Mouse (Mus musculus) embryo, embryonic 10.5 days (tissue): ENCODE measurements around the gene Map4.

Source experiments
- DNase-seq: peaks from one replicate; pipeline ENCODE4 v3.0.0-alpha.2; 2015; ENCODE audit warnings: low spot score

Map4 gene

DNA sequence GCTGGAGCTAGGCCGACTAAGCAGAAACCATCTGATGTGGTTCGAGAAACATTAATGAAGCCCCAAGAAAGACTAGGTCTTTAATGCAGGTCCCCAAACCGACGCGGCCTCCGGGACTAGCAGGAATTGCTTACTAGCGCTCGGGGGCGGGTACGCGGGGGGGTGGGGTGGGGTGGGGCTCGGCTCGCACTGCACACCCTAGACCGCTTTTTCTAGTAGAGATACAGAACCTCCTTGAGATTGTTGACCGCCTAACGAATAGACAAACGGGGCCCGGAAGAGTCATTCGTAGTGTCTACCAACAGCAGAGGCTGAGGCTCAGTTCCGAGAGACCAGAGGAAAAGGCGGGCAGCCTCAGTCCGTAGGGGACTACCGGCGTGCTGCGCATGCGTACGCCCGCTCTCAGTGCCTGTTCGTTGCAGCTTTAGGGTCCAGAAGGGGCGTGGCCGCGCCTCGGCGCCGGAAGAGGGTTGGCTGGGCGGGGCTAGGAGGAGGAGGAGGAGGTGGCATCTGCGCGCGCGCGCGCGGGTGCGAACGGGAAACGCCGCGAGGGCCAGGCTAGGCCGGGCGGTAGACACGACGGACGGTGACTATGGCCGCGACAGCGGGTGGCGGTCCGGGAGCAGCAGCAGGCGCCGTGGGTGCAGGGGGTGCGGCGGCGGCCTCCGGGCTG lies 200.4 kb downstream of the Map4 start:
- DNase-seq: peak; percentile 100

DNA sequence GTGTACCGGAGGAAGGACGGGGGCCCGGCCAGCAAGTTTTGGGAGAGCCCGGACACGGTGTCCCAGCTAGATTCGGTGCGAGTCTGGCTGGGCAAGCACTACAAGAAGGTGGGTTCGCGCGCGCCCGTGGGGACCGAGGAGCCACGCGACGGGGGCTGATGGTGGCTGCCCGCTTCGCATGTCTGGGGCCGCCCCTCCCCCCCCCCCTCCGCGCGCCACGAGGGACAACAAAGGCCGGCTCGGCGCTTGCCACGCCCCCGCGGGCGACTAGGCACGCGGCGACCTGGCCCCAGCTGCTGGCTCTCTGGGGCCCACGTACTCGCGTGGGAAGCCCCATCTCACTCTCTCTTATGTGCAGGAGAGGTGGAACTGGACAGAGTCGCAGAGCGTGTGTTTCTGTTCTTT lies 200.9 kb downstream of the Map4 start:
- DNase-seq: peak; percentile 65

DNA sequence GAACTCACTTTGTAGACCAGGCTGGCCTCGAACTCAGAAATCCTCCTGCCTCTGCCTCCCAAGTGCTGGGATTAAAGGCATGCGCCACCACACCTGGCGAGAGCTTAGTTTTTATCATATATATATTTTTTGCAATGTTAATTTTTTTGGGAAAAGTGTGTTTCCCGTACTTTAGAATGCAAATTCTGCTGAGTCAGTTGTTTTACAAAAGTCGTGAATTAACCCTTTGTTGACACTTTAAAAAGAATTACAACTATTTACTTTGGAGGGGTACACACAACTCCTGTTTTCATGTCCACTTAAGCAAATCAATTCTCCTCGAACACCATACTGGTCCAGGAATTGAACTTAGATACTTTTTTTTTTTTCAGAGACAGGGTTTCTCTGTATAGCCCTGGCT lies 201.7 kb downstream of the Map4 start:
- no peak for DNase-seq
